Mouse (Mus musculus) adrenal gland (tissue): ENCODE results near the gene Rora.
"Not testable (repeated sequence)": the region's sequence is repeated elsewhere in the genome, so short reads cannot be mapped to it uniquely, and the experiment has no call there.

Experiments used
- intact Hi-C: fragments of 180-260 bp; cut with DNase I; formaldehyde crosslinking; loops from one replicate; pipeline ENCODE4 v1.15.1; 2025

Rora gene

DNA sequence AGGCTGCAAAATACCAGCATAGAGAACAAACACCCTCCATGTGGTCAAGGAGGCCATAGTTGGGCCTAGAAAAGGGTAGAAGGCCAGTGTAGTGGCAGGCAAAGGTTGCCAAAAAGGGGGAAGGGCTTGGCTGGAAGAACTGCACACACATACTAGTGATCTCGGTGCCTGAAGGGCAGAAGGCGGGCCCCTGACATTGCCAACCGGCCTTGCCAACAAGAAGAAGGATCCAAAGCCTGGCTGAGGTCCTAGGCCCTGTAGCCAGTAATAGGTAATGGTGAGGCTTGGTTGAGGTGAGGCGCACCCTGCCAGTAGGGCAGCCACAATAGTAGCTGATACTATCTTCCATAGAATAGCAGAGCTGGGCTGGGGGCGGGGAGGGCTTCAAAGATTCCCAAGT, 401.7 kb downstream of the Rora start:
- intact Hi-C loops = no loop called here

DNA sequence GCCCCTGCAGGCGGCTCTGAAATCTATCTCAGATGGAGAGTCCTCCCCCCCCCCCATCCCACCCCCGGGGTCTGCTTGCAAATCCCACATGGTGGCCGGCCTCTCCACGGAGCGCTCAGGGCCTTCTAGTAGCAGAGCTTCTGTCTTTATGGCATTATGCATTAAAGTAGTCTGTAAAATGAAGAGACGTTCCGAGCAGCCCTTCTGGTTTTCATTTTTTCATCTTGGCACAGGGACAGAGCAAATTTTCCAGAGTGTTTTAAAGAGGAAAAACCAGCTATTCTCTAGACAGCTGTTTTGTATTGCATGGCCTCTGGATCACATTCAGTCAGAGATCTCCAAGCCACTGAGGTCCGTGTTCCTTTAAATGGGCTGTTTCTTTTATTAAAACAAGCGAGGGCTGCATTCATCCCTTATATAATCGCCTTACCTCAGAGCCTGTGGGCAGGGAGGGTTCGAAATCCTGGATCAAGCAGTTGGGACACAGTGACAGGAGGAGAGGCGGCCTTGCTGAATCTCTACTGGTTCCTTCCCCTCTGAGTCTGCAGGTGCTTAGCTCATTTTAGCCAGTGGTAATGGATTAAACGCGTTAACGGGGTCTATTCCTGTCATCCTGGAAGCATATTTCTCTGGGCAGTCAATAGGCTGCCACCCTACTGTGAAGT, 417.7 kb downstream of the Rora start:
- intact Hi-C loops = no loop called here

DNA sequence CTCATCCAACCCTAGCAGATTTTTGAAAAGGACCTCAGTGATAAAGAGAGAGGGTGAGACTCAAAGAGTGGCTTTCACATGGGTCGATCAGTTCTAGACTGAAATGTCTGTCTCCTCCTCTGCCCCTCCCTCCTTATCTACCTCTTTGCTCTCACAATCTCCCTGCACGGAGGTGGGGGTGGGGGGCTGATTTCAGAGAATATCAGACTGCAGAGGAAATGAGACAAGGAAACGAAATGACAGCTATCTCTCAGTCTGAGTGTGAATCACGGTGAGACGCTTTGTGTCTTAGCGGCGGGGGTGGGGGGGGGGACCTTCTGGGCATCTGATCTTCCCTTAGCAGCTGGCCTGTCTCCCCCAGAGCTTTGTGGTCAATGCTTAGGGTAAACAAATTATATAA, 419.7 kb downstream of the Rora start:
- intact Hi-C loops = no loop called here

DNA sequence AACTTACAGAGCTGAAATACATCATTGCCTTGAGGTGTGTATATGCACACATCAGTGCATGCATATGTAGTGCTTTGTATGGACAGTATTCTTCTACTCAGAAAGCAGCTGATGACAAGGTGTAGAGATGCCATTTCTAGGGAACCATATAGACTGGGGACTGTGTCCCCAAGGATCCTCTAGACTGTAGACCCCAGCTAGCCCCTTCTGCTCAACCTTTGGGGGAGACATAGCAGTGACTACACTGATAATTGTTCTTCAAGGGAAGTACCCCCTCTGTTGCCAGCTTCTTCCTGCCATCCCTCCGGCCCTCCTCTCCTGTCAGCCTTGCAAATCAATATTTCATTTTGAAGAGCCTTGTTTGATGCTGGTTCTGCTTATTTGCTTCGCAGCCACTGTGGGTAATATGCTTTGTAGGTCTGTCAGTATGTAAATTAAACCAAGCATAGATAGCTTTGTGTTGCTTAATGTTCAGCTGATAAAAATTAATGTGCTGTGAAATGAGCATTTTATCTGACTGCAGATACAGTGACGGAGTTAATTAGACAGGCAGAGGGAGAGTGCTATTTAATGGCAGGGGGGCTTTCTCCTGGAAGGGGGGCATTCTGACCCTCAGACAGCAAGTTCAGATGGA, 430.6 kb downstream of the Rora start:
- intact Hi-C loops = no loop called here

DNA sequence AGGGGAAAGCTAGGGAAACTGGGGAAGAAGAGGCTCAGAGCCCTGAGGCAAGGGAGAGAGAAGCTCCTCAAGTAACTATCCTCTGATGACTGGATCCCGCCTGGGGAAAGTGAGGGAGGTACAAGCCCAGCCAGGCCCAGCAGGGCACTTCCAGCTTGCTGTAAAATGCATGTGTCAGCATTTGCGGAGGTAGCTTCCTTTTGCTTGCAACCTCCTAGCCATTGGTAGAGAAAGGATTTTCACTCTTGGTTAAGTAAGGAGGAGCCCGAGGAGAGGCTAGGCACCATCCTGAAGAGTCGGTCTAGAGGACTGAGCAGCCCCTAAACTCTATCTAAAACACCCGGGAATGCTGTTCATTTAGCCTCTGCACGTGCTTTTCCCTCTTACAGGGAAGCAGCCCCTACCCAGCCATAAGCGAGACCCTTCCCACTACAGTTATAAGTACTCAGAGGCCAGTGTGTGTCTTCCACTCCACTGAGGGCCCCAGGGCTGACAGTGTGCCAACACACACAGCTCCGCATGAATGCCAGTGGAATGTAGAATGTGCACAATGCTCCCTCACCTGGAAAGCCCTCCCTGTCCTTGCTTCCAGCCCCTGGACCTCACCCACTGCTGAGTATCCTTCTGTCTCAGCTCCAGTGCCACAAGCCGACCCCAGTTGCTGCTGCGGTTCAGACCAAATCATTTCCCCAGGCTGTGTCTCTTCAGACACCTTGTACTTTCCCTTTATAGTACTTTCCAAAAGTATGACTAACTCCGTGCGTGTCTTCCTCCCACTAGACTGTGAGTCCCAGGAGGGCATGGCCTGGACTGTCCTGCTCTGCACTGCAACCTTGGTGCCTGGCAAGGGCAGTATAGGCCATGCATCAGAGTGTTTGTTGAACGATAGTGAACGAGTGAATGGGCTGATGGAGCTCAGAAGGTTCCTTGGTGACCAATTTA, 431.4 kb downstream of the Rora start:
- intact Hi-C loops = no loop called here

DNA sequence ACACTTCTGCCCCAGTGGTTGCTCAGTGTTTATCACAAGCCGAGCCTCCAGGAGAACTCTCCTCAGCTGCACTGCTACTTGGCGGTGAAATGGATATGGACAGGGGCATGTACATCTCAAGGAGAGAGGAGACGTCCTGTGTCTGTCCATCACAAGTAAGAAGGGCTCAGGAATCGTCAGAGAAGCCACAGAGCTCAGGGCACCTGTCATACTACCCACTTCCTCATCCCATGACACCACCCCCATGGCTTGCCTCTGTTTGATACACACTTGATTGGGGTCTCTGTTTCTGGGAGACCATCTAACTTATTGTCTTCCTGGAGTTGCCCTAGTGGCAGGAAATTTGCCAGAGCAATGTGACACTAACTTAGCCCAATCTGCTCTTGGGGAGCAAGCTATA, 433.3 kb downstream of the Rora start:
- intact Hi-C loops = no loop called here

DNA sequence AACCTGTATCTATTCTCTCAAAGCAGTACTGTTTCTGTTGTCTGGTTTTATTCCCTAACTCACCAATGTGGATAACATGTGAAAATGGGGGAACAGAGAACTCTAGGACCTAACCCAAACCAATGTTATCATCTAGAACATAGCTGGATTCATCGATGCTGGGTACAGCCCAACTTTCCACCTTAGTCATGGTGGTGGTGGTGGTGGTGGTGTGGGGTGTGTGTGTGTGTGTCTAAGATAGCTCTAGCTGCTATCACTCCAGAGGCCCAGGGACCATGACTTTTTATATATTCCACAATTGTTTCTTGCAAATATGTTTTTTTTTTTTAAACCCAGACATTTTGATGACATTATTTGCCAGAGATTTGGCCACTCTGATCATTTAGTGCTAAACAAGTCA, 433.7 kb downstream of the Rora start:
- intact Hi-C loops = no loop called here

DNA sequence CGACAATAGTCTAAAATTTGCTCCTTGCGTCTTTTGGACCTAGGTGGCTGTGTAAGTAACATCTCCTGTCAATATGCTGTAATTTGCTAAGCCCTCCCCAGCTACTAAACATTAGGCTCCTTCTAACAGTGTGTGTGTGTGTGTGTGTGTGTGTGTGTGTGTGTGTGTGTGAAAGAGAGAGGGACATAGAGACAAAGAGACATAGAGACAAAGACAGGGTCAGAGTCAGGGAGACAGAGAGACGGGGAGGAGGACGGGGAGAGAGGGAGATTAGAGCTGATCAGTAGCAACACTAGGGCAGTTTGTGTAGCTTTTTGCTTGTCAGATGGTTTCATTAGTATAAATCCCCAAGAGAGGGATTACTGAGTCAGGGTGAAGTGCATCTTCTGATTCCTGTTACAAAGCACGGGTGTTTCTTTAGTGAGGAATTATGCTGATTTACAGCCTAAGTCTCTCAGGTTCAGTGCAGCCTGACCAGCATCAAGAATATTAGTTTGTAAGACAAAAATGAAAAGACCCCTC, 437.2 kb downstream of the Rora start:
- intact Hi-C loops = no loop called here

DNA sequence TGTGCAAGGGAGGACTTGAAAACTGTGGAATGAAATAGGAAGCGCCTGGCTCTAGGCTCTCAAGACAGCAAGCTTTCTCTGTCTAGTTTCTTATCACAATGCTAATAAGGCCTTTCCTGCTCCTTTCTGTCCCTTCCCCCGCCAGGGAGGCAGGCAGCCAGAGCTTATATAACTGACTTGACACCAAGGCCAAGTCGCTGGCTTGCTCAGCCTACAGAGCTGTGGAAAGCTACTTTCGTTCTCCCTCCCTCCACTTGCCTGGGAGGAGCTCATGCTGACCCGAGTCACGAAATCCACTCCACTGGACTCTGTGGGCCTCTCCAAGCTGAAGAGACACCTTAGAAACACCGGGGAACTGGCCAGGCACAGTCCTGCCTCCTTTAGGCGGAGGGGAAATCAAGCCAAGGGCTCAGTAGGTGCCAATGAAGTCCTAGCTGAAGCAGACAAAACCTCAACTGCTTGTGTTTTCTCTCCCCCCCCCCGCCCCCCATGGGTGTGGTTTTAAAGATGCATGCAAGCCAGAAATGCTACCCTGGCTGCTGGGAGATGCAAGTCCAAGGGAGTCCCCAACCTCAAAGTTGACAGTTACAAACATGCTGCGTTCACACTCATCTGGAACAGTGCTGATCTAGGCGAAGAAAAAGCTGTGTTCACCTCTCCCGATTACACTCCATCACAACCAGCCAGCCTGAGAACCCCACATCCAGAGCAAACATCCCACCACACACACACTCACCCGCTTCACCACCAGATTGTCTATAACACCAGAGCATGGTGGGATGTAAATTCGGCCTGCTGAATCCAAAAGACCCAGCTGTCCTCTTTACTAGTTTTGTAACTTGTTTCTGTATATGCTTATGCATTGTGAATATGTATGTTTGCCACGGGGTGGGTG, 438.8 kb downstream of the Rora start:
- intact Hi-C loops = no loop called here

DNA sequence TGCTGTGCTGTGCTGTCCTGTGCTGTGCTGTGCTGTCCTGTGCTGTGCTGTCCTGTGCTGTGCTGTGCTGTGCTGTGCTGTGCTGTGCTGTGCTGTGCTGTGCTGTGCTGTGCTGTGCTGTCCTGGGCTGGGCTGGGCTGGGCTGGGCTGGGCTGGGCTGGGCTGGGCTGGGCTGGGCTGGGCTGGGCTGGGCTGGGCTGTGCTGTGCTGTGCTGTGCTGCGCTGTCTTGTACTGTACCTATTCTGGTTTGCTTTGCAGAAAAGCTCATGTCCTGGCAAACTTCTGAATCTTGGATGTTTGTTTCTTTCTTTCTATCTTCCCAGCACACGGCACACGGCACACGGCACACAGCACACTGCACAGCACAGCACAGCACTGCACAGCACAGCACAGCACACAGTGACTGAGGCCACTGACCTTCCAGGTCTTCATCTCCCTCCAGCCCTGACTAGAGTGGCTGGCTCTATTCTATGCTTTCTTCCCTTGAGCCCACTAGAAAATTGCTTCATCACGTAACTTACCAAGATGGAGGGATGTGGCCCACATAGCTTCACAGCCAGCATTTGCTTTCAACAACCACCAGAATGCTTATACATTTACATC, 446.7 kb downstream of the Rora start:
- intact Hi-C loops = not testable (repeated sequence)

DNA sequence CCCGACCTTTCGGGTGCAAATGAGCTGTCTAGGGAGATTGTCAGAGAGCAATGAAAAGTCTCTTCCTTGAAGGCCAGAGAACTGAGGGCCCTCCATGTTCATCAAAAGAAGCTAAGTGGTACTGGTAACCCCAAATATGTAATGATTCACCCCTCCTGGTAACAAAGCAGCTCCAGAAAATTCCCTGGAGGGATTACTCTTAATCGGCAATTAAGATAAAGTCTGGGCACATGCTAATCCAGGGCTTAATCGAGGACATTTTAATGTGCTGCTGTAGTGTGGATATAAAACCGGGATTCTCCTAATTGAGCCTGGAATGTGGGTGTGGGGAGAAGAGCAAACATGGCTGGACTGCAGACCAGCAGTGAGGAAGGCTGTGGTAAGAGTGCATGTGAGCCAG, 450.7 kb downstream of the Rora start:
- intact Hi-C loops = no loop called here

DNA sequence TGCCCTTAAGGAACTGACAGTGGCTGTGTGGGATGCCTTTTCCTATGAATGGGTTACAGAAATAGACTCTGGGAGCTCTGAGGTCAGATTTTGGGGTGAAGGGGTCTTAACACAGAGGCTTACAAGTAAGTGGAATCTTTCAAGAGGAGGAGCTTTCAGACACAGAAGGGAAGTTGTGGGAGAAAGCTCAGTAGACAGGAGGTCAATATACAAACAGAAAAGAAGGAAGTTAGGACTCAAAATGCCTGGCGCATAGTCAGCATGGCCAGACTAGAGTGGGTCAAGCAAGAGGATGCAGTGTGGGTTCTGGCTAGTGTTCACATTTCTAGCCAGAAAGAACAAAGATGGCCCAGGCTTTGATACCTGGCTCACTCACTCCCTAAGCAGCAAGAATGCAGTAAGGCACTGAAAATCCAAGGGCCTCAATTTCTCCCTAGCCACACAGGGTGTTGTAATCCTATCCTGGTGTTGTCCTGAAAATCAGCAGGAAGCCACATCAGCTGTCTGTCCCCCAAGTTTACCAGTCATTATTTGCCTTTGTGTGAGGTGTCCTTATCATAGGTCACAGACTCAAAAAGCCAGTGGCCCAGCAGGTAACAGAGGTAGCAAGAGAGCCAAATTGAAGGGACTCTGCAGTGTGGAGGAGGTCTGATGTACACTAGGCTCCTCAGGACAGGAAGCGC, 456.2 kb downstream of the Rora start:
- intact Hi-C loops = no loop called here

DNA sequence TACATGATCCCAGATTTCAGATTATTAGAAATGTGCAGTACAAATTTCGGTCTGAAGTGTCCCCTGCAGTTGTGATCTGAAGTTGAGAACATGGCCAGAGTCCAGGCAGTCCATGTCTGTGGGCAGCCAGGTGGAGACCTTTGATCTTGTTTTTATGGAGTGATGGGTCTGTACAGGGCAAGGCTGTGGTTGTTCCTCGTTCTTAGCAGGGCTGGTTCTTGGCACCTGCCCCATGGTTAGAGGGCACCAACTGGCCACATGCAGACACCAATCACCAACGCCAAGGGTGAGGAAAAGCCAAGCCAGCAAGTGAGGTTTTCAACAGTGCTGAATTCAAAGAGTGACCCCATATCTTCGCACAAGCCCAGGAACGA, 456.7 kb downstream of the Rora start:
- intact Hi-C loops = no loop called here

DNA sequence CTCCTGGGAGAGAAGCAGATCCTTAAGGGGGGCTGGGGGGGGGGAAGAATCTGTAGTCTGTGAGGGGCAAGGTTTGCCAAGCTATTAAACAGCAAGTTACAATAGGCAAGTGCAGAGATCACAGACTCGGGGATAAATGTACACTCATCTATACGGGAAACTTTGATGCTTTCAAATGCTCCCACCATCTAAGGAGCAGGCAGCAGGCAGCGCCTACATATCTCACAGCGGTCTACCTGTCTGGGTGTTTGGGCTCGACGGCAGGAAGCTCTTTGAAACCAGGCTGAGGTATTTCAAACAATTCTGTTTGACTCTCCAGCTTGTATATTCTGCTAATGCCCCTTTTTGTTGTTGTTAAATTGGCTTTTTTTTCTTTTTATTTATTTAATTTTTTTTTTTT, 457.1 kb downstream of the Rora start:
- intact Hi-C loops = no loop called here

DNA sequence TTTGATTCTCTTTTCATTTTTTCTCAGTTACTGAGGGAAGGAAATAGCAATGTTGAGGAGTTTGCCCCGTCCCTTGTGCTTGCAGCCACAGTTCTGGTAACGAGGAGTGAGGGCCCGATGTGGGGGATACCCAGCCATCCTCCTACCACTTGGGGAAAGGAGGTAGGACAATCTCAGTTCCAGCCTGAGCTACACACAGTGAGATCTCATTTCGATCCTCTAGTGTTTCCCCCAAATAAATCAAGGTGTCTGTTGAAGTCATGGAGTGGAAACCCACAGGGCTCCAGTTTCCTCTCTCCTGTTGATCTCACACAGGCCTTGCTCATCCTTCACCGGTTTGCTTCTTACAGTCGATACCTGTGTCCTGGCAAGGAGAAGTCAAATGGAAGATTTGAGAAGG, 458.0 kb downstream of the Rora start:
- intact Hi-C loops = no loop called here

DNA sequence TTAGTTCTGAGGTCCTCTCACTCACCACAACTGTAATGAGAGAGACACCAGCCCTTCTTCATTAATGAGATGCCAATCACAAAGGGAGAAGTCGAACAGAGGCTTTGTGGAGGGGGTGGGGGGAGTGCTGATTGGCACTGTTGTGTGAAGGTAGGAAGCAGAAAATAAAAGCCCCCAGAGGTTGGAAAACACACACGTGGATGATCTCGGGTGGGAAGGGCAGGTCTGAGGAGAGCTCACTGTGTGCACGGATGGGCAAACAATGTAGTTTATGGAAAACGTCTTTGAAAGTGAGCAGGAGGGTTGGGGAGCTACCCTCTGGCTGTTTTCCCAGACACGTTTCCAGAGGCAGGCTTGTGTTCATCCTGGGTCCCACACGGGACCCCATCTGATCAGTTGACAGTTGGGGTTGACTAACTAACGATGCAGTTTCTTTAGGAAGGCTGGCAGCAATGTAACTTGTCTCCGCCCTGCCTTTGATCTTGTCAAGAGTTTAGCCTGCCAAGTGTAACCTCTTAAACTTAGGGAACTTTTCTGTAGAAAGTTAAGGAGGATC, 460.9 kb downstream of the Rora start:
- intact Hi-C loops = no loop called here

DNA sequence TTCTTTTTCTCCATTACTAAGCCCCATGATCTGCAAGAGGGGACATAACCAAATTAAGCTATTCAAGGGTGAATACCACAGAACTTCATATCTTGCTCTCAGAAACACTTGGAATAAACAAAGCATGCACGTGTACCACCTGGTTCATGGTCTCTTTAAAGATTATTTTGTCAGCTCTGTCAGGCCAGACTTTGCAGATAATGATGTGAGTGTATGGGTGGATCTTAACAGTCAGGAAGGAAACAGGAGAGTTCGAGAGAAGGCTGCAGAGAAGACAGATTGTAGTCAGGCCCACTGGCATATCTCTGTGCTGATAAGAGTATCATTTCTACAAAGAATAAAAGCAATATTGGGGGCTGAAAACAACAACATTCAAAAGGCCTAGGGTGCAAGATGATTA, 463.2 kb downstream of the Rora start:
- intact Hi-C loops = no loop called here

DNA sequence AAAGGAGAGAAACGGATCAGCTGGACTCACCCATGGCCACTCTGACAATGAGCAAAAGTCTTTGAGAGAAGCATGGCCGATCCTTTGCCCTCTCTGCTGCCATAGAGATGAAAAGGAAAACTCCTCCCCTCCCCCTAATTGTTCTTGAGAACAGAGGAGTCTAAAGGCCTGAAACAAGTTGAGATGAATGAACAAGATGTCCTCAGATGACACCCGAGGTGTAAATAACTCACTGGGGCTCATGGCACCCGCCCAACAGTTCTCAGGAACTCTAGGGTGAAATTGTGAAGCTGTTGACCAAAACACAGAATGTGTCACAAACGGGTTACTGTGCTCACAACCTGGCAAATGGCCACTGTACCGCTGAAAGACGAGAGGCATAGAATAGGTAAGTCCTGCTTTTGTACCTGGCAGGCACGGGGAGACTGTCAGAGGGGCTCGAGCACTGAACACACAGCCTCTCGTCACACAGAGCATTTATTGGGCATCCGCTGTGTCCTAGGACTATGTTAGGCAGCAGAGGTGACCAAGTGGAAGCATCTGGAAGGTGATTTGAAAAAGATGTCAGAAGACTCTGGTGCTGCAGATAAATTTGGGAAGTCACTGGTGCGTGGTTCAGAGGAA, 467.6 kb downstream of the Rora start:
- intact Hi-C loops = no loop called here

DNA sequence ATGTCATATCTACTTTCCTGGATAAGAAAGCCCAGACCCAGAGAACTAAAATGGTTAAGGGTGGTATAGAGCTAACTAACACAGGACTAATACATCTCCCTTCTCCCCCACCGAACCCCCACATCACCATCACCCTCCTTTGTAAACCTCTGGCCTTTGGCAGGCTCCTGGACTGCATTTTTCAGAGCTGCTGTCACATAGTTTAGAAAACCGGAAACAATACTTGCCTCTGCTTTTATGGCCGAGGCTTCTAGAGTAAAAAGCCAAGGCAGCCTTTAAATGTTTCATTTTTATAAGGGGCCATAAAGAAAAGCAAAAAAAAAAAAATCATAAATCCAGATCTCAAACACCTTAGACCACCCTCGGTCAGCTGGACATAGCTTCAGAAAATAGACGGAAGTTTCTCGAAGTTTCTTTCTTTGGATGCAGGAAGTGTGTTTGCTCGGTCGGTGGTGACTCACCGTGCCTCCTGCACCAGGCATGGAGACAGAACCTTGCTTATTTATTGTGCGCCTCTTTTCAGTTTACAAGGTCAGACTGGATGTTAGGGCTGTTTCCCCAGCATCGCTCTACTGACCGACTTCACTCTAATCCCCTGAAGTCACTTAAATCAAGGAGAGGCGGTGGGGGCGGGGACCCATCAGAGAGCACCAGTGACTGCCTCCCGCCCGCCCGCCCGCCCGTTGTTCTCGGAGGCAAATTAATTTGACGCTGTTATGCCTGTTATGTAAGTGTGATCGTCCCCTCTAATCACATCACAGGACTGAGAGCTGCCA, 471.6 kb downstream of the Rora start:
- intact Hi-C loops = no loop called here
